Mouse (Mus musculus) forelimb bud, embryonic 11.5 days (tissue): Measurements from ENCODE around the gene Gm10840.
"Not testable (repeated sequence)": the region's sequence is repeated elsewhere in the genome, so short reads cannot be mapped to it uniquely, and the experiment has no call there.

Experiments used
- DNase-seq: peaks from one replicate; pipeline ENCODE4 v3.0.0-alpha.2; 2012; ENCODE audit warnings: low read depth, low spot score

Gm10840 gene

GRCm38 (mm10) chr11:106195341-106195740 is 34.7 kb downstream of the Gm10840 start:
- no peak for DNase-seq

DNA sequence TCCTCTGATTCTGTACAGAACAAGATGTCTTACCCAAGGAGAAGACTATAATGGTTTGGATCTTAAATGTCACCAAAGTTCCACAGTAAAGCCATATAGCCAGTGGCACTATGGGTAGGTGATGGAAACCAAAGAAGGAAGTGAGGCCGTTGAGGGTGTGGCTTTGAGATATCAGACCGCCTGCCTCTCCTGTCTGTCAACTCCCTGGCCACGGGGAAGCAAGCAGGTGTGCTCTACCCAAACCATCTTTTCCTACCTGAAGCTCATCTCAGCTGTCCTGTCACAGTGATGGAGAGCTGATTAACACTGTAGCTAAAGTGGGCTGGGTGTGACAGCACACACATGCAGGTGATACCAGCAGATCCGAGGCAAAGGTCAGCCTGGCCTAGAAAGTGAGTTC is 37.6 kb downstream of the Gm10840 start:
- DNase-seq: no peak

GRCm38 (mm10) chr11:106199997-106200396 is 39.3 kb downstream of the Gm10840 start:
- not testable (repeated sequence) for DNase-seq

- DNase-seq: no peak
Measured at GRCm38 (mm10) chr11:106200756-106201155, 40.1 kb downstream of the Gm10840 start.

- DNase-seq: no peak
Measured at GRCm38 (mm10) chr11:106201337-106202122, 40.9 kb downstream of the Gm10840 start.

DNA sequence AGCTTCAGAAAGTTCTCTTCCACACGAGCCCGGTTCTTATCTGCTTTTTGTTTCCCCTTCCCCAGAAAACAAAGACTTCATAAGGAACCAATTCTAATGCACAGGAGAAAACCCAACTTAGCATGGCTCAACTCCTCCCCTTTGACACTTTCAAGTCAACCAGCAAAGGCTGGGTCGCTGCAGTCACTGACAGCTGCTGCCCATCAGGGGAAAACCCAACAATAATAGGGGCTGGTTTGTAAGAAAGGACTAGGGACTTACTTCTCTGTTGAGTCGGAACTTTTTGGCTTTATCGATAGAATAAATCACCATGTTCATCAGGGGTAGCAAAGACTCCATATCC is 41.4 kb downstream of the Gm10840 start, which contains the start of gene Strada:
Gene Strada (minus strand): TSS at position 46 of the 343 bp plus-strand sequence.
- DNase-seq: no peak
